Mouse (Mus musculus) liver, embryonic 14.5 days (tissue): ENCODE data around the gene Alg12. TPM values are rescaled to one million over a fixed set of nuclear protein-coding genes. Genes with fewer than 3 reads are reported as not detected.

Source experiments
- ATAC-seq: fragments of 200-750 bp; cut with Nextera tagmentation; 2 replicates; pipeline ENCODE4 v1.8.0; 2017; ENCODE audit warnings: moderate number of reproducible peaks, mild to moderate bottlenecking, moderate library complexity; ENCODE audit not compliant: insufficient read depth
- DNase-seq, 3 experiments: peaks; one replicate each; pipeline ENCODE4 v3.0.0-alpha.2; 2012 to 2013; ENCODE audit warnings: low read depth in 3 of 3, low spot score in 3 of 3
- H3K27ac ChIP-seq: fragments of 300-500 bp; sonication (generic); 2 replicates; pipeline ENCODE4 v1.5.1; 2014; ENCODE audit warnings: moderate library complexity, mild to moderate bottlenecking, control low read depth, inconsistent platforms
- H3K27me3 ChIP-seq: fragments of 300-500 bp; sonication (generic); 2 replicates; pipeline ENCODE4 v1.6.1; 2014; ENCODE audit warnings: mild to moderate bottlenecking, low read length, moderate library complexity; ENCODE audit not compliant: control insufficient read depth, insufficient read depth
- H3K36me3 ChIP-seq: fragments of 300-500 bp; sonication (generic); replicated peaks from 2 replicates; pipeline ENCODE4 v1.6.1; 2014; ENCODE audit warnings: low read depth; ENCODE audit not compliant: control insufficient read depth, insufficient read depth
- H3K4me1 ChIP-seq, 2 experiments: fragments of 200-500 bp in 1 of 2; fragments of 300-500 bp in 1 of 2; sonication (generic) in 1 of 2; replicated peaks; 2 replicates each; pipeline ENCODE4 v1.6.1; 2012 to 2014; ENCODE audit warnings: antibody characterized with exemption in 1 of 2, inconsistent platforms in 1 of 2, low read length in 1 of 2; ENCODE audit not compliant: control insufficient read depth in 2 of 2, insufficient read depth in 2 of 2
- H3K4me2 ChIP-seq: fragments of 300-500 bp; sonication (generic); 2 replicates; pipeline ENCODE4 v1.6.1; 2014; ENCODE audit warnings: low read depth, mild to moderate bottlenecking, control low read depth, moderate library complexity
- H3K4me3 ChIP-seq, 2 experiments: fragments of 200-500 bp in 1 of 2; fragments of 300-500 bp in 1 of 2; sonication (generic) in 1 of 2; 2 replicates each; pipeline ENCODE4 v1.5.1; 2012 to 2014; ENCODE audit warnings: low read depth in 2 of 2, low read length in 2 of 2, mild to moderate bottlenecking in 2 of 2, control low read depth in 1 of 2, inconsistent platforms in 1 of 2, moderate library complexity in 1 of 2; ENCODE audit not compliant: insufficient read depth in 1 of 2
- H3K9ac ChIP-seq: fragments of 300-500 bp; sonication (generic); replicated peaks from 2 replicates; pipeline ENCODE4 v1.6.1; 2014; ENCODE audit warnings: mild to moderate bottlenecking, control low read depth, moderate library complexity
- H3K9me3 ChIP-seq: fragments of 300-500 bp; sonication (generic); 2 replicates; pipeline ENCODE4 v1.6.1; 2016; ENCODE audit warnings: low read length, mixed read lengths; ENCODE audit not compliant: control insufficient read depth
- CTCF ChIP-seq: IDR thresholded peaks from 2 replicates; pipeline ENCODE4 v1.5.1; 2016; ENCODE audit warnings: antibody characterized with exemption, low read depth, control low read depth
- EP300 ChIP-seq: IDR thresholded peaks from 2 replicates; pipeline ENCODE4 v1.6.1; 2016; ENCODE audit warnings: antibody characterized with exemption, low read depth
- WGBS: fragments of 180-500 bp; shearing (Covaris S2); extraction: QIAGEN DNeasy Blood & Tissue Kit; methylation state at CpG from one replicate; pipeline ENCODE4 v1.1.7; 2014; ENCODE audit not compliant: insufficient replicate concordance; 5-methylcytosine and 5-hydroxymethylcytosine counted together
- polyA plus RNA-seq, 2 experiments: library from polyadenylated mRNA; depleted of rRNA in 1 of 2; stranded (reverse) in 1 of 2; unstranded in 1 of 2; fragments of >200 nt; fragmentation: Nextera tagmentation in 1 of 2; extraction: Ambion mirVana in 1 of 2; gene quantifications; 2 replicates each; pipeline versions ENCODE4 v1.2.1 to v1.2.3; 2012 to 2014

Alg12 gene
- polyA plus RNA-seq, 2 experiments: 4.9 to 5.9 TPM

DNA sequence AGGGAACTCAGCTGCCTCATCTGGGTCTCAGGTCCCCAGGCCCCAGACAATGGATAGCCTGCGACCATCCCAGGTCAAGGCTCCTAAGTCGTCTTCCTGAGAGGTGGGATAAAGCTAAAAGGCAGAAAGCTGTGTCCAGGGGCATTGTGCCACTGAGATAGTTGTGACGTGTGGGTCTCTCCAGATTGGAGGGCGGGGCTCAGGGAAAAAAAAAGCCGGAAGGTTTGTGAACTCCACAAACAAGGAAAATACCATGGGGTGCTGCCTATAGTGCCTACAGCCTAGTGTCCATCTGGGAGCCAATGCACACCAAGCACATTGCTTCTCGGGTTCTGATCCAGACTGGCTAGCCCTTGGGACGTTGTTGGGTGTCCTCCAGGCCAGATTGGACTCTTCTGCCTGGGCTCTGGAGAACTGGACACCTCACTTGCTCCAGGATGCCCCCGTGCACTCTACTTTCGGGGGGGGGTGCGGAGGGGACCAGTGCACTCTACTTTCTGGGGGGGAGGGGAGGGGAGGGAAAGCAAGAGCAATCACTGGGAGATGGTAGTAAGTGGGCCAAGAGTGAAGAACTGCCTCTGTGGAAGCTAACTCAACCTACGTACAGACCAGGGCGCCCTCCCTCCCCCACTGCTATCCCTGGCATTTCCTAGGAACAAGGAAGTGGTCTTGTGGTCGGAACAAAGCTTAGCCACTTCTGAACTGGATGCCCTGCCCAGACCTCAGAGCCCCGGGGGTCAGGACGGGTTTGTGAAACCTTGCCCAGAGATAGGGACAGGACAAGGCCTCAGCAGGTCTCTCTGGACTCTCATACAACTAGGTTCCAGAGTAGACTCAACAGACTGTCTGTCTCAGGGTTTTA, 36.1 kb upstream of the Alg12 start:
- Histone ChIP-seq H3K27ac (no peak overlapping the region), H3K4me1 (peaks cover 0 to 2% of the 10 kb centered on the region in 2 experiments; a peak in 2 of 4 replicates)
- ATAC-seq: no peak

DNA sequence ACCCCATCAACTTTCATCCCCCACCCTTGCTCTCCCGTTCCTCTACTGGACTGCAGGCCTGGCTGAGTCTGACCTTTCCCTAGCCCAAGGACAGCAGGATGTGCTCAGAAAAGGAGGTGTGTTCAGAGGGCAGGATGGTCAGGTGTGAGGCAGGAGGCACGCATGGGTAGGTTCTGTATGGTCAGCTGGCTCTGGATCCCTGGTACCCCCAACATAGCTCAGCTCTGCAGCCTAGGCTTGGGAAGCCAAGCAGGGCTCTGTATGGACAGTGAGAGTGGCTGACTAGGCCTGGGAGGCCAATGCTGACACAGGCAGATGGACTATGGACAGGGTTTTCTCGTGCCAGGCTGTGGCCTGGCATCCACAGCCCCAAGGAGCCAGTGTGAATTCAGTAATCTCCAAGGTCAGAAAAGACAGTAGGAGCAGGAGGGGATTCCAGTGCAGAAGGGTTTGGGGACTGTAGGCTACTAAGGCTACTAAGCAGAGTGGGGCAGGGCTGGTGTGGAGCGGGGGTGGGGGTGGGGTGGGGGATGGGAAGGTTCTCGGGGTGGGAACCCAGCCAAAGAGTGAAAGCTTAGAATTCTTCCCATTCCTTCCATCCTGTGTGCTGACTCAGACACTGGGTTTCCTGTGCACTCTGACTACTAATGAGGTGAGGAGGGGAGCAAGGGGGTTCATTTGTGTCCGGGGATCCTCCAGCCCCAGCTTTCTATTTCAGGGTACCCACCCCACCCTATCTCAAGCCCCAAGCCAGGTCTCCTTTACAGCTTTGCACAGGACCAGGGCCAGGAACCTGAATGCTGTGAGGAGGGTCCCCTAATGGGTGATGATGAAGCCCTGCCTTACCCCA, 35.2 kb upstream of the Alg12 start:
- Histone ChIP-seq H3K27ac (no peak overlapping the region), H3K36me3 (no peaks in the 10 kb centered on the region), H3K4me3 (no peak overlapping the region), H3K9ac (no peak overlapping the region), H3K27me3 (no peaks in the 10 kb centered on the region), H3K4me1 (peaks cover 0 to 2% of the 10 kb centered on the region in 2 experiments; a peak in 2 of 4 replicates), H3K9me3 (no peaks in the 10 kb centered on the region), H3K4me2 (no peak overlapping the region)
- WGBS: 41% methylated on average over 6 of the region's 6 CpGs
- no peak for ATAC-seq
- TF ChIP-seq EP300 (no peak), CTCF (no peak)
- no peak for DNase-seq

More for the DNA sequence above, 36.1 kb upstream of the Alg12 start:
- 37% methylated on average over 15 of the region's 15 CpGs for WGBS
- no peak overlapping the region for H3K4me2 ChIP-seq
- H3K36me3 ChIP-seq: no peaks in the 10 kb centered on the region
- H3K9ac ChIP-seq: no peak overlapping the region
- no peaks in the 10 kb centered on the region for H3K9me3 ChIP-seq
- H3K27me3 ChIP-seq: no peaks in the 10 kb centered on the region
- TF ChIP-seq EP300: no peak
- no peak for TF ChIP-seq CTCF
- no peak for DNase-seq
- no peak overlapping the region for H3K4me3 ChIP-seq

DNA sequence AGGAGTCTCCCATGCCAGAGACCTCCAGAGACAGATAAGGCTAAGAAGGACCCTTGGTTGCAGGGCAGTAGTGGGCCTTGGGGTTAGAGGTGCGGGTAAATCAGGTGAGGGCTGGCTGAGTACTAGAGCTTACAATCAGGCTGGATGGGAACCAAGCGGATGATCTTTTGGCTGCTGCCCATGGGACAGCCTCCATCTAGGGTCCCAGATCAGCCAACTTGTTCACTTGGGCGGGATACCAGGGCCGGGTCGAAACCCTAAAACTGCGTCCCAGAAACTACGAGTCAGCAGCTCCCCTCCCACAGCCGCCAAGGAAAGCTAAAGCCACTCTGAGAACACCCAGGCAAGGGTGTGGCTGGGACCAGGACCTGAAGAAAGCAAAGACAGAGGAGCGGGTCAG, 34.0 kb upstream of the Alg12 start:
- no peak overlapping the region for H3K4me3 ChIP-seq
- no peaks in the 10 kb centered on the region for H3K27me3 ChIP-seq
- no peak overlapping the region for H3K9ac ChIP-seq
- H3K27ac ChIP-seq: no peak overlapping the region
- H3K36me3 ChIP-seq: no peaks in the 10 kb centered on the region
- DNase-seq: no peak
- H3K4me2 ChIP-seq: no peak overlapping the region
- no peaks in the 10 kb centered on the region for H3K9me3 ChIP-seq
- H3K4me1 ChIP-seq: peaks cover 0 to 2% of the 10 kb centered on the region in 2 experiments; a peak in 2 of 4 replicates
- TF ChIP-seq CTCF (no peak), EP300 (no peak)
- ATAC-seq: no peak
- 66% methylated on average over 9 of the region's 9 CpGs for WGBS

DNA sequence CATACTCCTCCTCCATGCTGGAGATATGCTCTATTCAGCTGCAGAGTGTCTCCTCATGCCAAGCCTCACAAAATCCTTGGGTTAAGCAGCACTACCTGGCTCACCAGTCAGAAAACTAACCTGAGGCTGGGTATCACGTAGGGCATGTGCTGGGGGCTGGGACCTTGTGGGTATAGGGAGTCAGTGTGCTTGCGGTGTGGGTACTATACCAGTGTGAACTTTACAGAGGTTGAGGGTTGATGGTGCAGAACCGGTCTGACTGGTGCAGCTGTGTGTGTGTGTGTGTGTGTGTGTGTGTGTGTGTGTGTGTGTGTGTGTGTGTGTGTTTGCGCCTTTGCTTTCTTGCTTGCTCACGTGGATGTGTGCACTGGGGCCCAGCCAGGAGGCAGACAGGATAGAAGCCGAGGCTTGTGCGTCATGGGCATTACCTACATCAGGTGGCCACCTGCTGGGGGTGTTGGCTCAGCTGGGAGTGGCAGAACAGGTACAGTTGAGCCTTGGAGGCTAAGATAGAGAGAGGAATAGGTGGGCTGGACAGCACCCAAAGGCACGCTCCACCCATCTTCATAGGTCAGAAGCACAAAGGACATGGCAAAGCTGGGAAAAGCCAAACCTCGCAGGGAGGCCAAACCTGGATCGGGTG, 32.5 kb upstream of the Alg12 start:
- Histone ChIP-seq H3K9me3 (no peaks in the 10 kb centered on the region), H3K4me3 (no peak overlapping the region), H3K27ac (no peak overlapping the region), H3K36me3 (no peaks in the 10 kb centered on the region), H3K9ac (no peak overlapping the region), H3K4me1 (peaks cover 0 to 2% of the 10 kb centered on the region in 2 experiments; a peak in 2 of 4 replicates), H3K4me2 (no peak overlapping the region), H3K27me3 (no peaks in the 10 kb centered on the region)
- ATAC-seq (no peak), DNase-seq (no peak)
- TF ChIP-seq CTCF: no peak
- TF ChIP-seq EP300: no peak
- 69% methylated on average over 10 of the region's 10 CpGs for WGBS
